Mouse (Mus musculus): ENCODE data around the gene Lrrc23.
"Not testable (repeated sequence)": the region's sequence is repeated elsewhere in the genome, so short reads cannot be mapped to it uniquely, and the experiment has no call there.

The Lrrc23 gene

DNA sequence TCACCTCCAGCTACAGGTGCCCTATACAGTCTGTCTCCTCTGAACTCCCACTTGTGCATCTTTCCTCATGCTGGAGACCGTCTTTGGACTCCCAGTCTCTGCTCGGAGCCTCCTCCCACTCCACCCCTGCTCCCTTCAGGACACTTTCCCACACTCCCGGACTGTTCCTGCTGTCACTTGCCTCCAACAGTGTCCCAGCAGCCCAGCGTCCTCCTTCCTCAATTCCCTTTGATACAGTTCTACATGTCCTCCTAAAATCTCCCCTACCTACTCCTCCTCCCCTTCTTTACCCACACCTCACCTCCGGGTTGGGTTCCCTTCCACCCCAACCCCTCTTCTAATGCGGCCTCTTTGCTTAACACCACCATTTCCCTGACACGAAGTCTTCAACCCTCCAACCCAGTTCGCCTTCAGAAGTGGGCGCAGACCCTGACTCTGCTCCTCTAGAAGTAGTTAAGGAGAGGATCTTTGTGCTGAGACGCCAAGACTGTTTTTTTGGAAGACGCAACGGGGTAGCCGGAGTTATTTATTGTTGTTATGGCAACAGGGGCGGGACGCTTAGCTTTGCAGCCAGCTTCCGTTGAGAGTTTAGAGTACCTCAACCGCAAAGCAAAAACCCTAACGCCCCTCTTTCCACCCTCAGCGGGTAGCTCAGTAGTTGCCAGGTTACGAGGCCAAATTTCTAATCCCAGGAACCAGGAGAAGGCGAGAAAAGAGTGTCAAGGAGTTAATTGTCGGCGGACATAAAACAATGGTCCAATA is at the start of gene Lrrc23:
Gene Lrrc23 (minus strand): TSS at position 506 of the 762 bp plus-strand sequence.
- DNase-seq (ENCODE audit: low spot score in 2 of 2) = peak in 1 of 2 experiments; percentile 40

DNA sequence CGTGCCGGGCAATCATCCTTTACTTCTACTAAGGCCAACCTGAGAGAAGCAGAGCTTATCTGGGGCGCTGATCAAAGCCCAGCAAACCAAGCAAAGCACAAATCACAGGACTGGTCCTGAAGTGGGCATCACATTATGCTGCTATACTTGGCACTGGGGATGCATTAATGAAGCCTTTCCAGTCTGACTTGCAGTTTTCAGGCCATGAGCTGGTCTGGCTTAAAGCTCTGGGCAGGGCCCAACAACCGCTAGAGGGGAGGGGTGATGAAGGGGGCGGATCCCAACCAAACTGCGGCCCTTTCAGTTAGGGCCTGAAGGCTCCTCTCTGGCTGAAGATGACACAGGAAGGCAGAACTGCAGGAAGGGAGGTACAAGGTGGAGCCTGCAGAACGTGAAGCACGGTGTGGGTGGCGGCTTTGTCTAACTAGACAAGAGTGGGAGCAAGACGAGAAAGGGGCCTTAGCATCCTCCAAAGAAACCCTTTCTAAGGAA is 48.6 kb upstream of the Lrrc23 start:
- no peak for DNase-seq (ENCODE audit: low spot score in 2 of 2)

- DNase-seq (ENCODE audit: low spot score in 2 of 2) = no peak
Measured at GRCm38 (mm10) chr6:124822049-124822448, 42.5 kb upstream of the Lrrc23 start.

- no peak for DNase-seq (ENCODE audit: low spot score in 2 of 2)
Measured at GRCm38 (mm10) chr6:124820891-124821290, 41.4 kb upstream of the Lrrc23 start.

GRCm38 (mm10) chr6:124817971-124818370 is 38.4 kb upstream of the Lrrc23 start:
- DNase-seq (ENCODE audit: low spot score in 2 of 2) = no peak

GRCm38 (mm10) chr6:124817563-124817962 is 38.0 kb upstream of the Lrrc23 start:
- peak in 1 of 2 experiments; percentile 18 for DNase-seq (ENCODE audit: low spot score in 2 of 2)

DNA sequence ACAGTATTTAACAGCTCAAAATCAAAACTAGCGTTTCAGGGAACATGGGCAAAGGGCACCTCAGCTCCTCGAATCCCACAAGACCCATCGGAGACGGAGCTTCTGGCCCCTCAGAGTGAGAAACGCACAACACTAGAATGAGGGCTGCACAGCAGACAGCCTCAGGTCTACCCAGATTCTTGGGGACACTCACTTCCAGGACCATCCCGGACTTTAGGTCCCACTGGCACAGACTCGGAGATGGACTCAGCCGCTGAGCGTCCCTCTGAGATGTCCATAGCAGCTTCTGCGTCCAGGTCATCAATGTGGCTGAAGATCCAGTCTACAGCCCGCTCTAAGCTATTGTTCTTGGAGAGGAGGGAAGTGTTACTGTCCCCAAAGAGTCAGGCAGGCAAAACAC is 37.6 kb upstream of the Lrrc23 start:
- DNase-seq (ENCODE audit: low spot score in 2 of 2) = no peak

DNA sequence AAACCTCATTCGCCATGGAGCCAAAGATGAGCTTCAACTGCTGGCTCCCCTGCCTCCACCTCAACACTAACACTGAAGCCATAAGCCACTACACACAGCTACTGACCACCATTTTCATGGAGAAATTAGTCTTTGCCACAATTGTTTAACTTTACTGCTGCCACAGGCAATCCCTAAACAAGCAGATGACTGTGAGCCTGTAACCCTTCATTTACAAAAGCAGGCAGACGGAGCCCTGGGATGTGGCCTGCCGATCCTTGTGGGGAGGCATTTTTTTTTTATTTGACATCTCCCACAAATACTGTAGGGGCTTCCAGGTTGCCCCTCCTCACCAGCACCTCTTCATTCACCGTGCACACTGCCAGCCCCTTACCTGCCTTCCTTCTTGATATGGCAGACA is 37.1 kb upstream of the Lrrc23 start:
- DNase-seq (ENCODE audit: low spot score in 2 of 2) = no peak

GRCm38 (mm10) chr6:124814858-124815774 is 35.6 kb upstream of the Lrrc23 start:
- no peak for DNase-seq (ENCODE audit: low spot score in 2 of 2)

- DNase-seq (ENCODE audit: low spot score in 2 of 2) = peak in 1 of 2 experiments; percentile 49
Measured at GRCm38 (mm10) chr6:124814448-124814847, 34.9 kb upstream of the Lrrc23 start.

- peak; percentile 65 to 84 for DNase-seq (ENCODE audit: low spot score in 2 of 2)
Measured at GRCm38 (mm10) chr6:124813933-124814332, 34.4 kb upstream of the Lrrc23 start, which contains the start of gene Tpi1. Tpi1 (minus strand) TSS chr6:124814296.

DNA sequence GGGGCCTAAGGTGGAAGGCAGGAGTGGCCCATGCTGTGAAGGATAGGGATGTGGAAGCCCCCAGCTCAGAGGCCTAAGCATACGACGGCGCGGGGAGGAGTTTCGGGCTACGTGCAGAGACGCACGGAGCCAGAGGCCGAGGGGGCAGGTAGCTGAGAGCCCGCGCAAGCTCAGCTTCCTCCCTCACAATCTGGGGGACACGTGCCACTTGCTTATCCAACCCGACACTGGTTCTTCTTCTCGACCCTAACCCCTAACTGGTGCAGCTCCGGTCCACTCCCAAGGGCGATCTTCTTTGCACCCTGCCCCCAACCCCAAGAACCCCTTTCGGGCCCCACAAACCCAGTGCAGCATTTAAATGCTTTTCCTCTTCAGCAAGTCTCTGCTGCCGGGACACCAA is 34.0 kb upstream of the Lrrc23 start:
- peak in 1 of 2 experiments; percentile 61 for DNase-seq (ENCODE audit: low spot score in 2 of 2)

DNA sequence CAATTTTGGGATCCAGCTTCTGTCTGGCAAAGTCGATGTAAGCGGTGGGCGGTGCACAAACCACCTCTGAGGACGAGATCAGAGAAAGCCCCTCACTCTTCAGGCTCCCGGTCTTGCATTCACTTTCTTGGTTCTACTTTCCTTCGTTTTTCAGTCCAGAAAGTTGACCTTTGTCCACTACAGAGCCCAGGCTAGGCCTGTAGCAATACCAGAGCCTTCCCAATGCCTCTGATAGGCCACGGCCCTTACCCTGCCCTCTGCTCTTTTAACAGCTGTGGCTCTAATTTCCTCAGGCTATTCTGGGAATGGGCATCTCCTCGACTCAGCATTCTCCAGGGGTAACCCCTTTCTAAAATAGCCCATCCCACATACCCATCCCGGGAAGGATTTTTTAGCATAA is 33.3 kb upstream of the Lrrc23 start:
- DNase-seq (ENCODE audit: low spot score in 2 of 2) = no peak

GRCm38 (mm10) chr6:124811701-124812560 is 32.4 kb upstream of the Lrrc23 start:
- DNase-seq (ENCODE audit: low spot score in 2 of 2) = no peak

DNA sequence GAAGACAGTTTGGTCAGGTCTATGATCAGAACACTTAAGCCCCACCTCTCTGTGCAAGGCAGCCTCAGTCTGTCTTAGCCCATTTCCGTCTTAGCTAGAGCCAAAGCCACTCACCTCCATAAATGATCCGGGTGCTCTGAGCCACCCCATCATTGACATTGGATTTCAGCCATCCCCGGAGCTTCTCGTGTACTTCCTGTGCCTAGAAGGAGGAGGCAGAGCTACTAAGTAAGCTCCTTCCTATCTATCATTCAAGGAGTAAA is 31.8 kb upstream of the Lrrc23 start:
- DNase-seq (ENCODE audit: low spot score in 2 of 2) = no peak

DNA sequence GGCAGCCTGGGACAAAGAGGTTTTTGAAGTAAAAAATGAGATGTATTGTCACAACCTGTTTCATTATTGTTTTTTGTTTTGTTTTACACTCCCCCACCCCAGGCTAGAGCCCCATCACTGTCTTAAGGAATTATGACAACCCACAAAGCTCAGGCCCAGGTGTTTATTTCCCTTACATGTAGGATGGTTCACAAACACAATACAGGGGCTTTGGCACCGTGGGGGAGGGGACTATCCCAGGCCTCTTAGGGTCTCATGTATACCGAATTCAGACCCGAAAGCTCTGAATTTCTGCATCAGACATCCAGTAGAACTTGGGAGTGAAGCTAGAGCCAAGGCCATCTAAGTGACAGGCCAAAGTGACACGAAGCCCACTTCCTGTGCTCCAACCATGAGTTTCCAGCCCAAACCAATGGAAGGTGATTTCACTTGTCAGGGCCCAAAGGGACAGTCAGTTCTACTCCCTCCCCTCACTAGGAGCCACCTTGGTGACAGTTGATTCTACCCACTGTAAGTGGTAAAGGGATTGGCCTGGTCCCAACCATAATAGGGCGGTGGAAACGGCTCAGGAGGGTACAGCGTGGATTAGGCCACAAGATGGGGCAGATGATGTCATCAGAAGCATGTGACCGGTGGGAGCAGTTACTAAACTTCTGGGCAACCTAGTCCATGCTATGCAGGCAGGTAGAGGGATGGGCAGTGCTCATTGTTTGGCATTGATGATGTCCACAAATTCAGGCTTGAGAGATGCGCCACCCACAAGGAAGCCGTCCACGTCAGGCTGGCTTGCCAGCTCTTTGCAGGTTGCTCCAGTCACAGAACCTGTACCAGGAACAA is 31.3 kb upstream of the Lrrc23 start:
- DNase-seq (ENCODE audit: low spot score in 2 of 2) = not testable (repeated sequence)

DNA sequence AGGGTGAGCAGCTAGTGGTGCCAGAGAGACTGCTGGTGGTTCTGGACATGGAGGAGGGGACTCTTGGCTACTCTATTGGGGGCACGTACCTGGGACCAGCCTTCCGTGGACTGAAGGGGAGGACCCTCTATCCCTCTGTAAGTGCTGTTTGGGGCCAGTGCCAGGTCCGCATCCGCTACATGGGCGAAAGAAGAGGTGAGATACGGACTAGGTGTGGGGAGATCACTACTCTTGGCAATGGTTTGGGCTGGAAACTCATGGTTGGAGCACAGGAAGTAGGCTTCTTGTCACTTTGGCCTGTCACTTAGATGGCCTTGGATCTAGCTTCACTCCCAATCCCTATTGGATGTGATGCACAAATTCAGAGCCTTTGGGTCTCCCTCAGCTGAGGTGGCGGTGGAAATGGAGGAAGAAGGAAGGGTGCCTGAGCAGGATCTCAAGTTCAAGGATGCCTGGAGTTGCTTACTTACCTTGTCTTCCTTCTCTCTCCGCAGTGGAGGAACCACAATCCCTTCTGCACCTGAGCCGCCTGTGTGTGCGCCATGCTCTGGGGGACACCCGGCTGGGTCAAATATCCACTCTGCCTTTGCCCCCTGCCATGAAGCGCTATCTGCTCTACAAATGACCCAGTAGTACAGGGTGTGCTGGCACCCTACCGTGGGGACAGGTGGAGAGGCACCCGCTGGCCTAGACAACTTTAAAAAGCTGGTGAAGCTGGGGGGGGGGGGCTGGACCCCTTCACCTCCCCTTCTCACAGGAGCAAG is 30.4 kb upstream of the Lrrc23 start:
- DNase-seq (ENCODE audit: low spot score in 2 of 2) = no peak

DNA sequence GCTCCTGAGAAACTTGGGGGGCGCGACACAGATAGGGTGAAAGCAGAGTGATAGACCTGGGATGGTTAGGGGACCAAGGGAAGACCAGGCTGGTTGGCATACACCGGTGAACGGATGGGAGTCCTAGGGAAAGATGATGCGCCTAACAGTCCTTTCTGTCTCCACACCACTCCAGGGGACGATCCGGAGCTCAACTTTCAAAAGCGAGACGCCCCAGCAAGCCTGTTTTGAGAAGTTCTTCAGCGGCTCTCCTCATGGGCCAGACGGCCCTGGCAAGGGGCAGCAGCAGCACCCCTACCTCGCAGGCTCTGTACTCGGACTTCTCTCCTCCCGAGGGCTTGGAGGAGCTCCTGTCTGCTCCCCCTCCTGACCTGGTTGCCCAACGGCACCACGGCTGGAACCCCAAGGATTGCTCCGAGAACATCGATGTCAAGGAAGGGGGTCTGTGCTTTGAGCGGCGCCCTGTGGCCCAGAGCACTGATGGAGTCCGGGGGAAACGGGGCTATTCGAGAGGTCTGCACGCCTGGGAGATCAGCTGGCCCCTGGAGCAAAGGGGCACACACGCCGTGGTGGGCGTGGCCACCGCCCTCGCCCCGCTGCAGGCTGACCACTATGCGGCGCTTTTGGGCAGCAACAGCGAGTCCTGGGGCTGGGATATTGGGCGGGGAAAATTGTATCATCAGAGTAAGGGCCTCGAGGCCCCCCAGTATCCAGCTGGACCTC is 29.7 kb upstream of the Lrrc23 start:
- peak; percentile 64 to 84 for DNase-seq (ENCODE audit: low spot score in 2 of 2)

- DNase-seq (ENCODE audit: low spot score in 2 of 2) = peak in 1 of 2 experiments; percentile 69
Measured at GRCm38 (mm10) chr6:124808358-124809012, 29.0 kb upstream of the Lrrc23 start, which contains the start of gene Spsb2. Spsb2 (plus strand) TSS chr6:124808661.

Data from cerebellum, postnatal 4 days (tissue).